Mouse (Mus musculus) megakaryocyte, embryonic 14.5 days (primary cell): ENCODE data around the gene Selenon.

ENCODE experiments used
- FLI1 ChIP-seq: IDR thresholded peaks from 2 replicates; pipeline ENCODE4 v1.6.1; 2012; ENCODE audit warnings: low read length, inconsistent platforms, mixed read lengths
- GATA1 ChIP-seq: IDR thresholded peaks from 3 replicates; pipeline ENCODE4 v1.6.1; 2012; ENCODE audit warnings: mixed read lengths, low read length, inconsistent platforms, borderline replicate concordance

DNA sequence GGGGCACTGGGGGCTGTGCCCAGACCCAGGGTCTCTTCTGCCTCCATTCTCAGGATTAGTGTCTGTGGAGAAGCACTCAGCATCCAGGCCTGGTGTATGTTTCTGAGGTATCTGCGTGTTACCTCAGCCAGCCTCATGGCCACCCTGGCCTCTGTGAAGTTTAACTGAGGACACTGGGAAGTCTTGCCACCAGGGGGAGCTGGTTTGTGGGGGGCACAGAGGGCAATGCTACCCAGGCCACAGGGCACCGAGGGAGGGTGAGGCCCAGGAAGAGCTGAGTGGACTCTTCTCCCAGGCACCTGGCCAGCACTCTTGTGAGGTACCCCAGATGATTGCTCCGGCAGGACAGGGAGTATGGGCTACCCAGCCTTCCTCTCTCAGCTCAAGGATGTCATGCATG, 31.5 kb upstream of the Selenon start:
- TF ChIP-seq GATA1, result no peak
- TF ChIP-seq FLI1, result no peak
